Mouse (Mus musculus): ENCODE results near the gene 2010111I01Rik. TPM values are rescaled to one million over a fixed set of nuclear protein-coding genes. Genes with fewer than 3 reads are reported as not detected.
A peak's percentile ranks its signal among the peaks of the same experiment; 100 is the strongest.
"Not testable (repeated sequence)": the region's sequence is repeated elsewhere in the genome, so short reads cannot be mapped to it uniquely, and the experiment has no call there.

2010111I01Rik gene
- polyA plus RNA-seq, 1 experiment from 2014 or later = 250 TPM

- Histone ChIP-seq H3K4me1 (peaks cover 84% of the 10 kb centered on the region), H3K27ac (peak overlapping the region; percentile 65; the same call in 1 of the 2 replicates), H3K9me3 (no peaks in the 10 kb centered on the region), H3K4me2 (replicated peaks) (no peak overlapping the region), H3K27me3 (no peaks in the 10 kb centered on the region), H3K9ac (no peak overlapping the region; the same call in 1 of the 2 replicates), H3K36me3 (peaks cover 69% of the 10 kb centered on the region), H3K4me3 (no peak overlapping the region)
- WGBS = 48% methylated on average over 3 of the region's 3 CpGs
- ATAC-seq (ENCODE audit: low FRiP score, low read depth) = no peak
These were observed 340.1 kb downstream of the 2010111I01Rik start for GRCm38 (mm10) chr13:63304799-63305159.

DNA sequence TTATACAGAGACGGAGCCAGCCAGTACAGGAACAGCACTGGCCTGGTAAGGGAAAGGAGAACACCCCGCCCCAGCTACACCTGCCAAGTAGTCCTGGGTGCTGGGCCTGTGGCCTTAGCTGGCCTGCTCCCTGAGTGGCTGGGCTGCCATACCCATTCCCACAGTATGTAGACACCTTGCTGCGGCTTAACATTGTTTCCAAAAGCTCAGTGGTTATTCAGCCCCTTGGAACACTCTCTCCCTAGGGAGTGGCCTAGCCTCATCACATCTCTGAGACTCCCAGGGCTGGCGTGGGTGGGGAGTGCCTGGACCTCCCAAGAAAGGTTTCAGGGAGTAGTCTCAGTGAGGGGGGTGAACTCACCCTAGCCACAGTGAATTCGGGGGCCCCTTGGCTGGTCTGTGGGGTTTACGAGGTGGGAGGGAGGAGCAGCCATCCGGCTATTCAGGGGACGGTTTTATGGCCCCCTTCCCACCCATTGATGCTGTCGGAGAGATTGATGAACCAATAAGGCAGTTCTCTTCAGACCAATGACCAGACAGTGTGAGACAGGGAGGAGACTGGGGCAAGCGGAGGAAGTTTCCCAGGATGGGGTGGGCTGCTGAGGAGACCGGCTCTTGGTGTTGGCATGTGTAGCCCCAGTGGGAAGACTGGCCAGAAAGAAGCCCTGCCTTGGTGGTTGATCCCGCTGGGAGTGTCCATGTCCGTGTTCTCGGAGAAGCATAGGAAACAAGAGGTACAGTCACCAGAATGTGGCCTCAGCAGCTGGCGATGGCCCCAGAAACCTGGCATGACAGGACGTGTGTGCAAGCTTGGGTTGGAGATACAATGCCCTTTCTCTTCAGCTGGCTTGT is 340.7 kb downstream of the 2010111I01Rik start:
- no peaks in the 10 kb centered on the region for H3K9me3 ChIP-seq
- H3K4me1 ChIP-seq = peaks cover 78% of the 10 kb centered on the region
- ATAC-seq (ENCODE audit: low FRiP score, low read depth) = no peak; the same call in 1 of the 2 replicates
- 28% methylated on average over 16 of the region's 16 CpGs for WGBS
- H3K36me3 ChIP-seq = peaks cover 63% of the 10 kb centered on the region
- no peak overlapping the region for H3K4me2 ChIP-seq (replicated peaks)
- no peak overlapping the region; the same call in 1 of the 2 replicates for H3K9ac ChIP-seq
- no peaks in the 10 kb centered on the region for H3K27me3 ChIP-seq
- no peak overlapping the region for H3K4me3 ChIP-seq
- peak overlapping the region; percentile 65 for H3K27ac ChIP-seq

DNA sequence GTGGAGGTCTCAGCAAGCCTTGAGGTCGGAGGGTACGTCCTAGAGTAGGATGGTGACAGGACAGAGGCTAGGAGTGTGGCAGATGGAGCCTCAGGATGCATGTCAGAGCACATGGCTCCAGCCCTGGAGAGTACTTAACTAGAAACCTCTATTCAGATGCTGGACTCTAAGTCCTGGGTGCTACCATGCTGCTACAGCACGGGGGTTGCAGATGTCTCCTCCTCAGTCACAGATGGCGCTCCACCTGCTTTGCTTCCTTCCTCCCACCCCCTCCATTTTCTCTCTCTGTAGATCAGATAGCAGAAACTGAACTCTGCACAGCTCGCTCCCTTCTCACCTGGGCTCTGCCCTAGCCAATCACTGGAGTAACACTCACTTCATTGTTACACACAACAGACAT is 342.1 kb downstream of the 2010111I01Rik start:
- no peak overlapping the region for H3K4me3 ChIP-seq
- no peaks in the 10 kb centered on the region for H3K27me3 ChIP-seq
- no peak overlapping the region for H3K9ac ChIP-seq
- 0 out of 2 replicates have a peak overlapping the region, but pooled peaks have one; percentile 15 for H3K27ac ChIP-seq
- H3K9me3 ChIP-seq = no peaks in the 10 kb centered on the region
- peaks cover 52% of the 10 kb centered on the region for H3K36me3 ChIP-seq
- 83% methylated on average over 5 of the region's 5 CpGs for WGBS
- peaks cover 65% of the 10 kb centered on the region for H3K4me1 ChIP-seq
- no peak for ATAC-seq (ENCODE audit: low FRiP score, low read depth)
- no peak overlapping the region for H3K4me2 ChIP-seq (replicated peaks)

DNA sequence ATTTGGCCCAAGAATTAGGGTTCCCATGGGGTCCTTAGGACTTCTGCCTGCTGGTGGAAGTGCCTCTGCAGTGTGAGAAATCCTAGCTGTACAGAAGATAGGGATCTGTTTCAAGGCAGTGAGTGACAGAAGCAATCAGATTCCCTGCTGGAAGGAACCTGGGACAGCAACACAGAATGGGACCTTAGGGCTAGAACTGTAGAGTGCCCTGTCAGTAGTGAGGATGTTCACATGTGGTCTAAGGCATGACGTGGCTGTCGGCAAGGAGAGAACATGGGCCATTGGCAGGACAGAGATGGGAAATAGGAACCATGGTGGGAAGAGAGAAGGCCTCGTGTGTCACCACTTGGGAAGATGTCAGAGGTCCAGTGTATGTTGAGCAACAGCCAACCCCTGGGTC is 344.9 kb downstream of the 2010111I01Rik start:
- peak overlapping the region; percentile 48; the same call in 1 of the 2 replicates for H3K27ac ChIP-seq
- H3K4me1 ChIP-seq = peaks cover 48% of the 10 kb centered on the region
- H3K27me3 ChIP-seq = no peaks in the 10 kb centered on the region
- no peak for ATAC-seq (ENCODE audit: low FRiP score, low read depth)
- H3K9ac ChIP-seq = no peak overlapping the region
- no peak overlapping the region for H3K4me3 ChIP-seq
- no peaks in the 10 kb centered on the region for H3K9me3 ChIP-seq
- H3K4me2 ChIP-seq (replicated peaks) = no peak overlapping the region
- H3K36me3 ChIP-seq = peaks cover 32% of the 10 kb centered on the region
- WGBS = 86% methylated on average over 3 of the region's 3 CpGs

GRCm38 (mm10) chr13:63311156-63311555 is 346.5 kb downstream of the 2010111I01Rik start:
- Histone ChIP-seq H3K4me3 (no peak overlapping the region), H3K27me3 (no peaks in the 10 kb centered on the region), H3K9ac (no peak overlapping the region), H3K4me2 (replicated peaks) (no peak overlapping the region), H3K4me1 (peaks cover 32% of the 10 kb centered on the region), H3K27ac (0 out of 2 replicates have a peak overlapping the region, but pooled peaks have one; percentile 0), H3K36me3 (peaks cover 18% of the 10 kb centered on the region), H3K9me3 (no peaks in the 10 kb centered on the region)
- WGBS = 69% methylated on average over 2 of the region's 2 CpGs
- ATAC-seq (ENCODE audit: low FRiP score, low read depth) = no peak

DNA sequence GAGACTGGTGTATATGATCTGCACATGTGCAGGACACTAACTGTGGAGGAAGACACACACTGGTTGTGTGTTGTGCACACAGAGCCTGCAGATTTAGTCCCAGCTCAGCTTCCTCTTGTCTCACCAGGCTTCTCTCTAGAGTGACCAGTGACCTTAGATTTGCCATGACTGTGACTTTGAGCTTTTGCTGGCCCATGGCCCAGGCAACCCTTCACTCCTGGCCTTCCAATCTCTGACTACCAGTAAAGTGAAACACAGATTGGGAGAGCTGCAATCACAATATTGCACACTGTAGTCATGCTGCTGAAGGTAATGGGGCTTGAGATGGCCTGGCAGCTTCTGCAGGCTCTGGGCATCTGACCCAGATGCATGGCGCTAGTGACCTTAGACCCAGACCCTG is 348.6 kb downstream of the 2010111I01Rik start:
- no peak overlapping the region for H3K4me3 ChIP-seq
- H3K9ac ChIP-seq = no peak overlapping the region
- H3K4me2 ChIP-seq (replicated peaks) = no peak overlapping the region
- 89% methylated on average over 1 of the region's 1 CpGs for WGBS
- peak overlapping the region; percentile 34; the same call in 1 of the 2 replicates for H3K27ac ChIP-seq
- H3K27me3 ChIP-seq = no peaks in the 10 kb centered on the region
- ATAC-seq (ENCODE audit: low FRiP score, low read depth) = no peak
- H3K9me3 ChIP-seq = no peaks in the 10 kb centered on the region
- peaks cover 40% of the 10 kb centered on the region for H3K4me1 ChIP-seq
- peaks cover 11% of the 10 kb centered on the region for H3K36me3 ChIP-seq

DNA sequence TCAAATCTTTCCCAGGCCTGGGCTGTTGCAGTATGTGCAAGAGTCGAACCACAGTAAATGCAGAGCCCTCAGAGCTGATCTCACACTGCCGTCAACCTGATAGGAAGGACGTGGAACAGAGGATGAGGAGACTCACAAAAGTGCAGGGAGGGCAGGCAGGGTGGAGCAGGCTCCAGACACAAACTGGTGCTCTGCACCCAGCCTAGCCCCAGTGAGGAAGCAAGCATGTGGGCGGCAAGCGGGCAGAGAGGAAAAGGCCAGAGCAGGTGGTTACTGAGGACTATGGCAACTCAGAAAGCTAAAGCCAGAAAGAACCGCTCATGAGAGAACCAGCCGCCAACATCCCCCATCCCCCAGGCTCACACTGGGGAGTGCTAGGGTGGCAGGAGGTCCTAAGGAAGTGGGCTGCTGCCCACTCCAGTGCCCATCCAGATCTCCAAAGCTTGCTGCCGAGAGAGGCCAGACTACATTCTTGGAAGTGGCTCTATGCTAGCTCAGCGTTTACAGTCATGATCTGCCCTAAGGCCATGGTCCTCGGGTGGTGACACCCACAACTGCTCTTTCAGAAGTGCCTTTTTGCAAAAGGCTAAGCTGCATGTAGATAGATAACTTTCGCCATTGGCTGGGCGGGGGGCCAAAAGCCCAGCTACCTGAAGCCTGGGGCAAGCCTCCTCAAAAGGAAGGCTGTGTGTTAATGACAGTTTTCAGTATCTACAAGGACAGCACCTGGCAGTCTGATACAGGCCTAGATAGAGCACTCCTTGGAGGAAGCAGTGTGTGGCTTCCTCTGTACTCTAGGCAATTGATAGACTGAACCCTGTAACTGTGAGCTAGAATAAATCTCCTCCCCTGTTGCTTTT is 349.3 kb downstream of the 2010111I01Rik start:
- no peaks in the 10 kb centered on the region for H3K27me3 ChIP-seq
- ATAC-seq (ENCODE audit: low FRiP score, low read depth) = peak; percentile 16; the same call in 1 of the 2 replicates
- no peak overlapping the region for H3K4me3 ChIP-seq
- H3K36me3 ChIP-seq = peaks cover 11% of the 10 kb centered on the region
- no peak overlapping the region for H3K4me2 ChIP-seq (replicated peaks)
- no peak overlapping the region for H3K9ac ChIP-seq
- peak overlapping the region; percentile 34 for H3K27ac ChIP-seq
- H3K4me1 ChIP-seq = peaks cover 39% of the 10 kb centered on the region
- no peaks in the 10 kb centered on the region for H3K9me3 ChIP-seq
- WGBS = 78% methylated on average over 12 of the region's 12 CpGs

- Histone ChIP-seq H3K4me2 (replicated peaks) (no peak overlapping the region), H3K27me3 (no peaks in the 10 kb centered on the region), H3K4me1 (peaks cover 37% of the 10 kb centered on the region), H3K36me3 (peaks cover 11% of the 10 kb centered on the region), H3K9me3 (no peaks in the 10 kb centered on the region), H3K27ac (0 out of 2 replicates have a peak overlapping the region, but pooled peaks have one; percentile 34), H3K4me3 (no peak overlapping the region), H3K9ac (no peak overlapping the region)
- 60% methylated on average over 4 of the region's 4 CpGs for WGBS
- no peak for ATAC-seq (ENCODE audit: low FRiP score, low read depth)
These were observed 349.9 kb downstream of the 2010111I01Rik start for GRCm38 (mm10) chr13:63314608-63314920.

DNA sequence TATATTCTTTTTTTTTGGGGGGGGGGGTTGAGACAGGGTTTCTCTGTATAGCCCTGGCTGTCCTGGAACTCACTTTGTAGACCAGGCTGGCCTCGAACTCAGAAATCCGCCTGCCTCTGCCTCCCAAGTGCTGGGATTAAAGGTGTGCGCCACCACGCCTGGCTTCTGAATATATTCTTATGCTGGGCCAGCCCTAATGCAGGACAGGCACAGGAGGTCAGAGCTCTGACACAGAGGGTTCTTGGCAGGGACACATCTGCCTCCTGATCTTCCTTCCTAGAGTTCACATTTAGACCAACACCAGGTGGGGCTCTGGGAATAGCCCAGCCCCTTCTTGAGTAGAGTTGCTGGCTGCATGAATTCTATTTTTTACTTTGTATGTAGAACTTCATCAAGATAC is 350.4 kb downstream of the 2010111I01Rik start:
- not testable (repeated sequence) for H3K9ac ChIP-seq; H3K4me3 ChIP-seq; H3K27me3 ChIP-seq; ATAC-seq (ENCODE audit: low FRiP score, low read depth); H3K4me2 ChIP-seq (replicated peaks); H3K9me3 ChIP-seq; H3K27ac ChIP-seq
- 99% methylated on average over 4 of the region's 4 CpGs for WGBS
- H3K36me3 ChIP-seq = peaks cover 11% of the 10 kb centered on the region
- peaks cover 36% of the 10 kb centered on the region for H3K4me1 ChIP-seq

- Histone ChIP-seq H3K27me3 (no peaks in the 10 kb centered on the region), H3K36me3 (peaks cover 11% of the 10 kb centered on the region), H3K9ac (no peak overlapping the region), H3K4me1 (peaks cover 36% of the 10 kb centered on the region), H3K9me3 (no peaks in the 10 kb centered on the region), H3K4me3 (no peak overlapping the region), H3K4me2 (replicated peaks) (no peak overlapping the region), H3K27ac (no peak overlapping the region)
- no peak for ATAC-seq (ENCODE audit: low FRiP score, low read depth)
- WGBS = 87% methylated on average over 6 of the region's 6 CpGs
These were observed 351.1 kb downstream of the 2010111I01Rik start for GRCm38 (mm10) chr13:63315777-63316176.

DNA sequence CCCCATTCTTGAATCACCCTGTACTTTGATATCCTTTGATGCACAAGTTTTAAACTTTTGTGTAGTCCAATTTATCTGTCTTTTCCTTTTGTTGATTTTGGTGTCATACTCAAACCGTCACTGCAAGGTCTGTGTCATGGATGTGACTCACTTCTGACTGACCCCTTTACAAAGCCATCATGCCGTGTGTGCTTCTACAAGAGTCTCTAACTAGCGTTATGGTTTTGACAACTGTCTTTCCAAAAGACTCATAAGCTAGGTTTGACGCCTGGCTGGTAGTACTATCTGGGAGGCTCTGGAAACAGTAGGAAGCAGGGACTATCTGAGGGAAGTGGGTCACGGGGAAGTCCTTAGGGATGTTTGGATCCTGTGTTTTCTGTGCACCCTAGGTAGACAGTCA is 351.7 kb downstream of the 2010111I01Rik start:
- 89% methylated on average over 5 of the region's 5 CpGs for WGBS
- no peak overlapping the region for H3K4me2 ChIP-seq (replicated peaks)
- H3K27me3 ChIP-seq = no peaks in the 10 kb centered on the region

GRCm38 (mm10) chr13:63317681-63318104 is 353.0 kb downstream of the 2010111I01Rik start:
- Histone ChIP-seq H3K4me1 (peaks cover 42% of the 10 kb centered on the region), H3K36me3 (no peaks in the 10 kb centered on the region), H3K4me2 (replicated peaks) (no peak overlapping the region), H3K27me3 (no peaks in the 10 kb centered on the region), H3K9me3 (no peaks in the 10 kb centered on the region), H3K9ac (no peak overlapping the region), H3K27ac (peak overlapping the region; percentile 77), H3K4me3 (no peak overlapping the region)
- WGBS = 38% methylated on average over 7 of the region's 7 CpGs
- peak; percentile 5; the same call in 1 of the 2 replicates for ATAC-seq (ENCODE audit: low FRiP score, low read depth)

More for the DNA sequence above, 351.7 kb downstream of the 2010111I01Rik start:
- H3K36me3 ChIP-seq = peaks cover 11% of the 10 kb centered on the region
- H3K27ac ChIP-seq = no peak overlapping the region
- peaks cover 37% of the 10 kb centered on the region for H3K4me1 ChIP-seq
- no peaks in the 10 kb centered on the region for H3K9me3 ChIP-seq
- no peak overlapping the region for H3K4me3 ChIP-seq
- no peak for ATAC-seq (ENCODE audit: low FRiP score, low read depth)
- H3K9ac ChIP-seq = no peak overlapping the region

All from limb, embryonic 13.5 days (tissue).